Mouse (Mus musculus): ENCODE measurements around the gene Cap2.
A peak's percentile ranks its signal among the peaks of the same experiment; 100 is the strongest.

The Cap2 gene

GRCm38 (mm10) chr13:46565913-46566312, 64.3 kb downstream of the Cap2 start:
- DNase-seq (ENCODE audit: low spot score in 2 of 2) = no peak

DNA sequence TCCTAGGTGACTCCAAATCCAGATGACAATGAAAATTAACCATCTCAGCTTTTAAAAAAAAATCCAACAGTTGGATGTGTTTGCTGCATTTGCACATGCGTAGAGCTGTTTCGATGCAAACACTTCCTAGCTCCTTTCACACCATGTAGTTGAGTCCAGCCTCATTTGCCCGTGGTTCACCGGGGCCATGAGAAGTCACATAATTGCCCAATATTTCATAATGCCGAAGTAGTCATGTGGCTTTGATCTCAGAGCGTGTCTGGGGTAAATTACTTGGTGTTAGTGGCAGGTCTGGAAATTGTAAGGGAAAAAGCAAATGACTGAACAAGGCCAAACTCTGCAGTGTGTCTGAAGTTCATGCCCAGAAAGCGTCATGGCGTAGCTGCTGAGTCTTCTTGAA, 67.8 kb downstream of the Cap2 start:
- no peak for DNase-seq (ENCODE audit: low spot score in 2 of 2)

GRCm38 (mm10) chr13:46571141-46571592, 69.5 kb downstream of the Cap2 start:
- DNase-seq (ENCODE audit: low spot score in 2 of 2) = no peak

- no peak for DNase-seq (ENCODE audit: low spot score in 2 of 2)
These were observed 70.5 kb downstream of the Cap2 start for GRCm38 (mm10) chr13:46571961-46572647.

DNA sequence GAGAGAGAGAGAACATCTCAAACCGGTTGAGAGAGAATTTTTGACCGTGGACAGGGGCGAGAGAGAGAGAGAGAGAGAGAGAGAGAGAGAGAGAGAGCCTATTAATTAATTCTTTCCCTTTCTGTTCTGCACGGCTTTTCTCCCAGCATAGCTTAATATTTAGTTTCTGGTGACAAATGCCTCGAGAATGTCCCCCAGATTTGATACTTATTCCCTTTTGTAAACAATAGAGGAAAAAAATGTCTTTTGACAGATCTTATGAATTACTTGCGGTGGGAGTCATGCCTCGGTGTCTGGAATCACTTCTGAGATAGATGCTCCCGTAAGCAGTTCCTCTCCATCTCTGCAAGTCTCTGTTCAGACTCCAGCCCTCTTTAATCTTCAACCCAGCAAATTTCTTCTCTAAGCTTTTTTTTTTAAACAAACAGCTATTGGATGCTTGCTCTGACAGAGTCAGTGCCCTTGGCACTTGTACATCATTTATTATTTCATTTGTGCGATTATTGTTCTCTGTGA, 71.1 kb downstream of the Cap2 start:
- no peak for DNase-seq (ENCODE audit: low spot score in 2 of 2)

DNA sequence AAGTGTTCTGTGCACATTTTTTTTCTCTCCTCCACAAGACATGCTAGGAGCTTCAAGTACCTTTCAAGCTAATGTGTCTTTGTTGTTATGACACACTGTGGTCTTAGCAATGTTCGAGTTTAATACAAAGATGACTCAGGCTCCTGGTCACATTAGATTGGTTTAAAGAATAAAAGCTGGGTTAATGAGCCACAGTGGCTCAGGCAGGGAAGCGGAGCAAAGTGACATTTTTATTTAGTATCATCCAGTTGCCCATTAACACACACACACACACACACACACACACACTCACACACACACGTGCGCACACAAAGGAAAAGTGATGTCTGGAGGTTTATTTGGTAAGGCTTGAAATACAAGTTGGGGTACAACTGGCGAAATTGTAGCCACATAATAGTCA, 72.6 kb downstream of the Cap2 start:
- no peak for DNase-seq (ENCODE audit: low spot score in 2 of 2)

GRCm38 (mm10) chr13:46574707-46575106, 73.1 kb downstream of the Cap2 start:
- no peak for DNase-seq (ENCODE audit: low spot score in 2 of 2)

DNA sequence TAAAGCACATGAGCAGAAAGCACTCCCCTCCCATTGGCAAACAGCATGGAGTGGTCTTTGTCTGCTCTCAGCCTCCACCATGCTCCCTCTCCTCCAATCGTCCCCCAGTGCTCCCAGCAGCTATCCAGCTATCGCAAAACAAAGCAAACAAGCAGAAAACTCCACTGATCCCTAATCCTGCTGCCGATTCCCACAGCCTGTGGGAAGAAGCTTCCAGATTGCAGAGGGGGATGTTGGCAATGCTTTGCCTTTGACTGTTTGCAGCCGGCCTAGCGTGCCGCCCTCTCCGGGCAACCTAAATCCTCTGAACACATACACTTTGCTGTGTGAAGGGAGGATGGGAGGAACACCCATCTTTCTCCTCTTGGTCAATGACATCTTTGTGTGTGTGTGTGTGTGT, 83.2 kb downstream of the Cap2 start:
- no peak for DNase-seq (ENCODE audit: low spot score in 2 of 2)

DNA sequence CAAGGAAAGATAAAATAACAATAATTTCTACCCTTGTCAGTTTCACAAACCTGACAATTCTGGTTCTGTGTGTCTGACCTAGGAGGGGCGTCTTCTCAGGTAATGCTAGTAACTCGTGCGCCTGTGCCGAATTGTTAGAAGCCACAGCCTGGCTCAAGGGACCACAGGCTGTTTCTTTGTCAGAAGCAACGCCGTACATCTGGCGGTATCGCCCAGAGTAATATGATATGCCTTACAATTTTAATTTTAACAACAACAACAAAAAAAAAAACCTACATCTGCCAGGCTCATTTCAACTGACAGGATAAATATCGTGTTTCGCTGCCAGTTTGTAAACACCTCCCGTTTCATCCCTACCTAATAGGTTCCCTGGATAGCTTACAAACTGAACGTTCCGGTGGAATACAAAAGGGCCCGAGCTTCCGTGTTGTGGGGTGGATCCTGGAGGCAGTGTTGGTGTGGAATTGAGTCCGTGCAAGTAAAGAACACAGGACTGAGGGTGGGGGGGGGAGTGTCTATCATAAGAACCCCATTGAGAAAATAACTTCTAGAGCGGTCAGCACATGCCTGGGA, 86.2 kb downstream of the Cap2 start:
- no peak for DNase-seq (ENCODE audit: low spot score in 2 of 2)

GRCm38 (mm10) chr13:46588606-46589005, 87.0 kb downstream of the Cap2 start:
- no peak for DNase-seq (ENCODE audit: low spot score in 2 of 2)

- DNase-seq (ENCODE audit: low spot score in 2 of 2) = no peak
These were observed 89.2 kb downstream of the Cap2 start for GRCm38 (mm10) chr13:46590885-46591284.

DNA sequence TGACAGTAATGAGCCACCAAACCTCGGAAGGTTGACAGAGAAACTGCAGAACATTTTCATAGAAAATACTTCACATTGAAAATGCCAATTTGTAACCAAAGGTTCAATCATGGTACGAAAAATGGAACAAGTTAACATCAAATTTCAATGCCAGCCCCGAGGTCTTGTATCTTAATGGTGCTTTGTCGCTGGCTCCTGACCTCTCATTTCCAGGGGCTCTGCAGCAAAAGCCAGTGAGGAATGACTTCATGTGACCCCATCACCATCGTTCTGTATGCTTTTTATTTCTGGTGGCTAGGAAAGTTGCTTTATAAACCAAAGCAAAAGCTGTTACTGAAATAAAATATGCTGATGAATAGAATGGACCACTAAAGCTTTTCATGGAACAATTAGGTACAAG, 99.0 kb downstream of the Cap2 start:
- DNase-seq (ENCODE audit: low spot score in 2 of 2) = no peak

DNA sequence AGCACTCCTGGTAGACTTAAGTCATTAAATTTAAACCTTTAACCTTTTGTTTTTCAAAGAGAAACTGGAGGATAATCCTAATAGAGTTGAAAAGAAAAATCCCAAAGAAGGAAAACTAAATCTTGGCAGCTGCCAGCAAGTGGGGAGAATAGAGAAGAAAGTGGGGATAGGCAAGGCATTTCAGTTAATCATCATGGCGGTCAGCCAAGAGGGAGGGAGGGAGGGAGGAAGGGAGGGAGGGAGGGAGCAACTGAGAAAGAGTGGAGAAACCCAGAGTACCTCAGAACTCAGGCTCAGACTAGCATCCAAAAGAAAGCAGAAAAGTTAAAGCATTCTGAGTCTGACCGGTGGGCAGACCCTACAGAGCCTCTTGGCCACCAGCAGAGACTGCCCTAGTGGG, 99.7 kb downstream of the Cap2 start:
- no peak for DNase-seq (ENCODE audit: low spot score in 2 of 2)

GRCm38 (mm10) chr13:46602674-46603073, 101.0 kb downstream of the Cap2 start:
- DNase-seq (ENCODE audit: low spot score in 2 of 2) = peak; percentile 4 to 8

DNA sequence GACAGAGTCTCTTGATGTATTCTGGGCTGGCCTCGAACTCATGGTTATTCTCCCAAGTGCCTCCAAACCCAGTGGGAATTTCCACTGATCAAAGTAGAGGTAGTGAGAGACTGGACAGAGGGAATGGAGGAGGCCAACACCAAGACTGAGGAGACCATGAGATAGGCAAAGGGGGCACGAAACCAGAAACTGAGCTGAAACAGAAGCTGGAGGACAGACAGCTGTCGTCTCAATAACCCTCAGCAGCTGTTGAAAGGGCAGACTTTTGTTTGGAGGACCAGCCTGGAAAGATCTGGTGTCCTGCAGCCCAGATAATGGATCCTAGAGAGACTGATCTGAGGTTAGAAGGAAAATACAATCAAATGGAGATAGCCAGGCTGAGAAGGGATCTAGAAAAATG, 109.4 kb downstream of the Cap2 start:
- DNase-seq (ENCODE audit: low spot score in 2 of 2) = no peak

DNA sequence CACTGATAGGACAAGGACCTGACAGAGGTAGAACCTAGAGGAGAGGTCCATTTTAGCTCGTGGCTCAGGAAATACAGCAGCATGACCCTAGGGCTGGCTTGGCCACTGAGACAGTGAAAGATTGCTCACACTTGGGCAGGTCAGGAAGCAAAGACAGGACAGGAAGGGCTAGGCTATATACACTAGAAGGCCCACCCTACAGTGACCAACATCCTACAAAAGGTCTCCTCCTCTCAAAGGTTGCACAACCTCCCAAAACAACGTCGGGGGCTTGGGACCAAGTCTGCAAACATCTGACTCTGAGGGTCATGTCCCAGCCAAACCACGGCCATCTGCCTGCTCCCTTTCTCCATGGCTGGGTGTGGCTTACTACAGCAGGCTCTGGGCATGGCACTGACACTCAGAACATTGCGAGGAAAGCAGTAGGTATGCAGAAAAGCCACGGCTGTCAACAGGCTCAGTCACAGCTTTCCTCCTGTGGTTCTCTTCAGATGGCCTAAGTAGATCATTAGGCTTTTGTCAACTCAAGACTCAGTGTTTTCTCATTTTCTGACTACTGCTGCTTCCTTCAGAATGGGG, 112.1 kb downstream of the Cap2 start:
- DNase-seq (ENCODE audit: low spot score in 2 of 2) = no peak

GRCm38 (mm10) chr13:46616673-46617362, 115.2 kb downstream of the Cap2 start:
- peak; percentile 87 to 89 for DNase-seq (ENCODE audit: low spot score in 2 of 2)

GRCm38 (mm10) chr13:46619633-46620032, 118.0 kb downstream of the Cap2 start:
- peak; percentile 80 to 81 for DNase-seq (ENCODE audit: low spot score in 2 of 2)

DNA sequence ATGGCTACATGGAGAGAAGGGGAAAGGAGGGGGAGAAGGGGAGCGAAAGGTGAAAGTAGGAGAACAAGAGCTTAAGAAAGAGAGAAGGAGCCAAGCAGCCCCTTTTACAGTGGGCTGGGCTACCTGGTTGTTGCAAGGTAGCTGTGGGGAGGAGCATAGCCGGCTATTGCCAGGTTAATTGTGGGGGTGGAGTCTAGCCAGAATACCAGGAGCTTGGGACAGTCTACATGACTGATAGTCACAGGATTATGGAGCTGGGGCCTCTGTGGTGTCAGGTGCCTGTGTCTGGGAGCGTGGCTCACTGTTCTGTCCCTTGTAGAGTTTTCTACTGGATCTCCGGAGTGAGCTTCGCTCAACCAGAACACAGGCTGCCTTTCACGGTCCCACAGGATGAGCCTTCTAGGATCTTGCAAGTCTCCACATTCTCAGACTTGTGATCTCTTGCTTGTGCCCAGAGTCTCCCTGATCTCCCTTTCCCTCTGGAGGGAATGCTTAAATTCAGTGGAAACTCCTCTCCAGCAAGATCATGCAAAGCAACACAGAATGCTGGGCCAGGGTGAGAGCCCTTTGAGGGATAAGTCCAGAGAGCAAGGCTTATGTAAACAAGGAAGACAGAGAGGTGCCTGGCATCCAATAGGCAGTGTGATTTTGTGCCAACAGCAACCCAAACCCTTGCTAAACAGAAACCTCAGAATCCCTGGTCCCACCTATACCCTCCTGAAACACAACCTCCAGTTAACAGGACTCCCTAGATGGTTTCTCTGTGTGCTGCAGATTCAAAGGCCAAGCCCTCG, 119.5 kb downstream of the Cap2 start:
- no peak for DNase-seq (ENCODE audit: low spot score in 2 of 2)

- DNase-seq (ENCODE audit: low spot score in 2 of 2) = no peak
These were observed 125.0 kb downstream of the Cap2 start for GRCm38 (mm10) chr13:46626608-46627007.

- DNase-seq (ENCODE audit: low spot score in 2 of 2) = no peak
These were observed 126.2 kb downstream of the Cap2 start for GRCm38 (mm10) chr13:46627841-46628240.

GRCm38 (mm10) chr13:46629391-46629790, 127.7 kb downstream of the Cap2 start:
- DNase-seq (ENCODE audit: low spot score in 2 of 2) = no peak

Measured in spleen, postnatal 36 days (tissue).